Mouse (Mus musculus): ENCODE measurements around the gene Gm20532. TPM values are rescaled to one million over a fixed set of nuclear protein-coding genes. Genes with fewer than 3 reads are reported as not detected.

Gm20532 gene
- total and polyA plus RNA-seq, 2 experiments from 2014 or later = not detected

DNA sequence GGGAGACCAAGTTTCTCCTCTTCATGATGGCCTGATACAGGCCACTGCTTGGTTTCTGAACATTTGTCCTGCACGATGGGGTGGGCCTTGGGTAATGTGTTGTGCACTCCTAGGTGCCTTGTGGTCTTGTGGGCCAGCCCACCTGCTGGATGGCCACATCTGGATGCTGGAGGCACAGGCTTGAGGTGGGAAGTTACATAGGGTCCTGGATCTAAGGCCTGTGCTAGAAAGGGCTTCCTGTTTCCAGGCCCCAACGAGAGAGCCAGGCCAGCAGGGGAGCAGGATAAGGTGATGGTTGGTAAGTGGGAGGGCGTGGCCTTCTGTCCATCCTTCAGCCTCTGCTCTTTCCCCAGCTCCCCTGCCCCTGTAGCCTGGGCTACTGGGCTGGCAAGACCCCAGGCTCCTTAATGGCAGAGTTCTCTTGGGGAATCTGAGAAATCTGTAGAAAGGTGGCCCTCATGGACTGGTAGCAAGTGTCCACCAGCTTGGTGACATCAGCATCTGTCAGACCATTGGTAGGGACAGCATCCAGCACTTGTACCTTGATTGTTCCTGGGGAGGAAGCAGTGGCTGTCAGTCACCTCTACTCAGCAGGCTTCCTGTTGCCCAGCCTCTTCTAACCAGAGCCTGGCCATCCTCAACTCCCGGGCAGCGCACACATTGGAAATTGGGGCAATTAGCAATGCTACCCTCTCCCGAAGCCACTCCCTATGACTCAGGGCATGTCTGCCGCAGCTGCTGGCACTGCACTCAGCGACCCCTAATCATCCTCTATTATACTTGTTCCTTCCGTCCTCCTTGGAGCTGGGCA, 7.0 kb downstream of the Gm20532 start:
- DNase-seq (ENCODE audit: low spot score) = no peak
- Histone ChIP-seq H3K36me3 (ENCODE audit: insufficient read depth, low read length) (no peaks in the 10 kb centered on the region), H3K27me3 (ENCODE audit: insufficient read depth, low read length) (no peaks in the 10 kb centered on the region), H3K9ac (replicated peaks; ENCODE audit: low read length) (no peak overlapping the region), H3K27ac (no peak overlapping the region), H3K4me1 (ENCODE audit: insufficient read depth, low read length) (no peaks in the 10 kb centered on the region), H3K9me3 (ENCODE audit: low read length) (no peaks in the 10 kb centered on the region), H3K4me3 (ENCODE audit: low read length) (no peak overlapping the region), H3K4me2 (ENCODE audit: low read depth, low read length) (no peak overlapping the region)
- TF ChIP-seq CTCF (IDR thresholded peaks at IDR 0.05; ENCODE audit: low read depth) = no peak
- no peak for ATAC-seq
- WGBS = 80% methylated on average over 9 of the region's 9 CpGs

DNA sequence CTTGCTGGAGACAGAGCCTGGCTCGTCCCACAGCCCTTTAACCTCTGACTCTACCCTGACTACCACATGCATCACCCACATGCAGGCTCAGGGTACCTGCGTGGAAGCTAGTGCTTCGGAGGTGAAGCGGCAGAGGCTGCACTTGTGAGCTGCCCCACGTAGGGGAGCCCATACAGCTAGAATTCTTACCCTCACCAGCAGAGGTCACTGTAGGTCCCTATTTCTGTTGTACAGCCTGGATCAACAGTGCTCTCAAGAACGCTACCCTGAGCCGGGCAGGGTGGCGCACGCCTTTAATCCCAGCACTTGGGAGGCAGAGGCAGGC, 7.5 kb downstream of the Gm20532 start:
- peak; percentile 40 for TF ChIP-seq CTCF (IDR thresholded peaks at IDR 0.05; ENCODE audit: low read depth)
- Histone ChIP-seq H3K27me3 (ENCODE audit: insufficient read depth, low read length) (no peaks in the 10 kb centered on the region), H3K4me3 (ENCODE audit: low read length) (no peak overlapping the region), H3K9me3 (ENCODE audit: low read length) (no peaks in the 10 kb centered on the region), H3K36me3 (ENCODE audit: insufficient read depth, low read length) (no peaks in the 10 kb centered on the region), H3K4me2 (ENCODE audit: low read depth, low read length) (no peak overlapping the region), H3K9ac (replicated peaks; ENCODE audit: low read length) (no peak overlapping the region), H3K27ac (no peak overlapping the region), H3K4me1 (ENCODE audit: insufficient read depth, low read length) (no peaks in the 10 kb centered on the region)
- DNase-seq (ENCODE audit: low spot score) (peak; percentile 27), ATAC-seq (no peak)
- WGBS = 67% methylated on average over 9 of the region's 9 CpGs

DNA sequence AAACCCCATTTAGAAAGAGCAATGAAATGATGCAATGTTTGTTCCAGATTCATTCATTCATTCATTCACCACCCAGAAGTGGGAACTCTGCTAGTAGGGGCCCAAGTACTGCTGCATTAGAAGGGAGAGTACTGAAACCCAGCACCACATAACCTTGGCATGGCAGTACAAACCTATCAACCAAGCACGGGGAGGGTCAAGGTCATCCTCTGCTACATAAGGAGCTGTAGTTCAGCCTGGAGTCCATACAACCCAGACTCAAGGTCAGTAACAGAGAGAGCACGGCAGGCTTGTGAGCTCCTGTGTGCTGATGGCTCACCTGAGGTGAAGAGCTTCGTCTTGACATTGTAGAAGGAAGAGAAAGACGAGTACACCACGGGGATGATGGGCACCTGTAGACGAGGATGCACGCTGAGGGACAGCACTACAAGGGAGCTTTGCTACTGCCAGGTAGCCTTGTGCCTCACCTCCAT, 8.1 kb downstream of the Gm20532 start:
- H3K4me2 ChIP-seq (ENCODE audit: low read depth, low read length) = no peak overlapping the region
- no peak overlapping the region for H3K9ac ChIP-seq (replicated peaks; ENCODE audit: low read length)
- DNase-seq (ENCODE audit: low spot score) = no peak
- no peak overlapping the region for H3K27ac ChIP-seq
- TF ChIP-seq CTCF (IDR thresholded peaks at IDR 0.05; ENCODE audit: low read depth) = no peak
- no peaks in the 10 kb centered on the region for H3K36me3 ChIP-seq (ENCODE audit: insufficient read depth, low read length)
- H3K4me3 ChIP-seq (ENCODE audit: low read length) = no peak overlapping the region
- H3K27me3 ChIP-seq (ENCODE audit: insufficient read depth, low read length) = no peaks in the 10 kb centered on the region
- H3K9me3 ChIP-seq (ENCODE audit: low read length) = no peaks in the 10 kb centered on the region
- whole genome bisulfite sequencing = 95% methylated on average over 7 of the region's 7 CpGs
- H3K4me1 ChIP-seq (ENCODE audit: insufficient read depth, low read length) = no peaks in the 10 kb centered on the region
- no peak for ATAC-seq

DNA sequence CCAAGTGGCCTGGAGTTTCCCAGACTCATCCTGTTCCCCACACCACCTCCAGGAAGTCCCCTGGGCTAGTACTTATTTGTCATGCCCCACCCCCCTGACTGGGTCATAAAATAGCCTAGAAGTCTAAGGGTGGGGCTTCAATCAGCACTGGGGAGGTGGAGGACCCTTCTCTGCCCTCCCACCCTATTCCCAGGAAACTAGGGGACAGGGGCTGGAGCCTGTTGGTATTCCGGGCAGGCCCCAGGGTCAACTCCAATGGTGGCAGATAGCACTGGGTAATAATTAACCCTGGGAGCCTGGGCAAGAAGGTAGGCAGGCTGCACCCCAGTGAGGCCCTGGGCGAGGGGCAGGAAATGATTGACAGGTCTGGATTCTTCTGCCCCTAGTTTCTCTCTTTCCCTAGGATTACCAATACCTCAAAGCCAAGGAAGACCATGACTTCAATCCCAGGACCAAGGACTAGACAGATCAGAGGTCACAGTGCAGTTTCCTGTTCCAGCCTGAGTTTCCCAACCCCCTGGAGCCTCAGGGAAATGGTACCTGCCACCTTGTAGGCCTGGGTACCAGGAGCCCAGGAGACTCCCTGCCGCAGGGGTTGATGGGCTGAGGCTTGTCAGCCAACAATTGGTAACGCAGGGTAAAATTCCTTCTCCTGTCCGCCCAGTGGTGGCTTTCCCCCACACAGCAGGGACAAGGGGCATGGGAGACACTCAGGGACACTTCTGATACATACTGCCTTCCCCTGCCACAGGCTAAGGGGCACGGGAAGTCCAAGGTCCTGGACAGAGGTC, 8.7 kb downstream of the Gm20532 start:
- ATAC-seq = no peak
- no peak overlapping the region for H3K4me3 ChIP-seq (ENCODE audit: low read length)
- no peaks in the 10 kb centered on the region for H3K36me3 ChIP-seq (ENCODE audit: insufficient read depth, low read length)
- no peak overlapping the region for H3K4me2 ChIP-seq (ENCODE audit: low read depth, low read length)
- no peak overlapping the region for H3K9ac ChIP-seq (replicated peaks; ENCODE audit: low read length)
- no peaks in the 10 kb centered on the region for H3K9me3 ChIP-seq (ENCODE audit: low read length)
- DNase-seq (ENCODE audit: low spot score) = no peak
- TF ChIP-seq CTCF (IDR thresholded peaks at IDR 0.05; ENCODE audit: low read depth) = no peak
- H3K4me1 ChIP-seq (ENCODE audit: insufficient read depth, low read length) = no peaks in the 10 kb centered on the region
- 81% methylated on average over 6 of the region's 6 CpGs for WGBS
- H3K27me3 ChIP-seq (ENCODE audit: insufficient read depth, low read length) = no peaks in the 10 kb centered on the region
- no peak overlapping the region for H3K27ac ChIP-seq

DNA sequence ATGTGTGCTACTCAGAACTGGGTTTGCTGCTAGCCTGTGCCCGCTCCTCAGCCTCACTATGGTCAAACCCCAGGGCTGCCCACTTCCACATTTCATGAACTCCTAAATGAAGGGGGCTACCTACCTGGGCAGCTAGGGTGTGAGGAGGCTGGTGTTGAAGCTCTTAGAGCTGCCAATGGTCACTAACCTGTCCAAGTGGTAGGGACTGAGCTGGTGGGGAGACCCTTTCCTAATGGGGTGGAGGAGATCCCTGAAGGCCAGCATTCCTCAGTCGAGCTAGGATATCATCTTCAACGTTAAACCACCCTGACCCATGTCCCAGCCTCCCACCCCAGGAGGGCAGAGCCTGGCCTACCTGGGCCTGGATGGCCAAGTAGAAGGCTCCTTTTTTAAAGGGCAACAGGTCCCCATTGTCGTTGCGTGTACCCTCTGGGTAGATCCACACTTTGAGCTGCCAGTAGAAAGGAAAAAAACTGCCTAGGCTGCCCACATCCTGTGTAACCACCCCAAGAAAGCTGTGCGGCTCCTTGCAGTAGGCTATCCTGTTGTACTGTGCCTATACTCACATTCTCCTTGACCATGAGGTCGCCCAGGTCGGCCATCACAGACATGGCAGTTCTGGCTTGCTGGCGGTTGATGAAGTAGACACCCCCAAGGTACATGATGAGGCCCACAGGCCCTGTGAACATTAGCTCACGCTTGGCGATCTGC, 9.4 kb downstream of the Gm20532 start:
- no peak for ATAC-seq
- DNase-seq (ENCODE audit: low spot score) = no peak
- WGBS = 87% methylated on average over 11 of the region's 11 CpGs

DNA sequence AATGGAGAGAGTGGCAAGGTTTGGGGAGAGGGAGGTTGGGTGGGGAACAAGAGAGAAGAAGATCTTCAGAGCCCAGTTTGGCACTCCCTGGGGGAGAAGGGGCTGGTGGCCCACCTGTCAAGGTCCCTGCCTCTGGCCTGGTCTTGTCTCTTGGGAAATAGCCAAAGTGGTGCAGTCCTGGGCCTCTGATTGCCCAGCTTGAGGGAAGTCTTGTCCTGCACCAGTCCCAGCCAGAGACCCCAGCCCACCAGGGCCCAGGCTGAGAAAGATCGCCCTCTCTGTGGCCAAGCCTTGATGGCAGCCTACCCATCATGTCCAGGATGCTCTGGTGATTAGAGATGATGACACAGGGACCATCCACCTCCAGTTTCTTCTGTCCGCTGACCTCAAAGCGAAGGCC, 10.5 kb downstream of the Gm20532 start:
- Histone ChIP-seq H3K4me1 (ENCODE audit: insufficient read depth, low read length) (no peaks in the 10 kb centered on the region), H3K9me3 (ENCODE audit: low read length) (no peaks in the 10 kb centered on the region), H3K4me3 (ENCODE audit: low read length) (no peak overlapping the region), H3K27me3 (ENCODE audit: insufficient read depth, low read length) (no peaks in the 10 kb centered on the region), H3K4me2 (ENCODE audit: low read depth, low read length) (no peak overlapping the region), H3K27ac (no peak overlapping the region), H3K9ac (replicated peaks; ENCODE audit: low read length) (no peak overlapping the region), H3K36me3 (ENCODE audit: insufficient read depth, low read length) (no peaks in the 10 kb centered on the region)
- DNase-seq (ENCODE audit: low spot score) (no peak), ATAC-seq (no peak)
- WGBS = 89% methylated on average over 3 of the region's 3 CpGs
- TF ChIP-seq CTCF (IDR thresholded peaks at IDR 0.05; ENCODE audit: low read depth) = no peak

More for the DNA sequence above, 9.4 kb downstream of the Gm20532 start:
- Histone ChIP-seq H3K27ac (no peak overlapping the region), H3K4me1 (ENCODE audit: insufficient read depth, low read length) (no peaks in the 10 kb centered on the region), H3K9ac (replicated peaks; ENCODE audit: low read length) (no peak overlapping the region), H3K36me3 (ENCODE audit: insufficient read depth, low read length) (no peaks in the 10 kb centered on the region), H3K27me3 (ENCODE audit: insufficient read depth, low read length) (no peaks in the 10 kb centered on the region), H3K9me3 (ENCODE audit: low read length) (no peaks in the 10 kb centered on the region), H3K4me2 (ENCODE audit: low read depth, low read length) (no peak overlapping the region), H3K4me3 (ENCODE audit: low read length) (no peak overlapping the region)
- TF ChIP-seq CTCF (IDR thresholded peaks at IDR 0.05; ENCODE audit: low read depth) = no peak
